Mouse (Mus musculus): ENCODE data around the gene Klhl32. TPM values are rescaled to one million over a fixed set of nuclear protein-coding genes. Genes with fewer than 3 reads are reported as not detected.

The Klhl32 gene
- polyA plus RNA-seq, 1 experiment: not detected

GRCm38 (mm10) chr4:24620440-24620839 is 230.5 kb downstream of the Klhl32 start:
- H3K27ac ChIP-seq (ENCODE audit: insufficient read depth, low read depth, low read length): no peak overlapping the region
- peaks cover 3% of the 10 kb centered on the region for H3K4me1 ChIP-seq (ENCODE audit: control insufficient read depth, insufficient read depth, low read length)
- TF ChIP-seq POLR2A (IDR thresholded peaks at IDR 0.05; ENCODE audit: borderline replicate concordance, low read depth, low read length) (no peak), CTCF (IDR thresholded peaks at IDR 0.05; ENCODE audit: low read depth, low read length) (no peak)
- no peak overlapping the region for H3K4me3 ChIP-seq (ENCODE audit: insufficient read depth, low read length)

GRCm38 (mm10) chr4:24620005-24620404 is 230.9 kb downstream of the Klhl32 start:
- Histone ChIP-seq H3K27ac (ENCODE audit: insufficient read depth, low read depth, low read length) (no peak overlapping the region), H3K4me3 (ENCODE audit: insufficient read depth, low read length) (no peak overlapping the region)
- TF ChIP-seq CTCF (IDR thresholded peaks at IDR 0.05; ENCODE audit: low read depth, low read length) (no peak), POLR2A (IDR thresholded peaks at IDR 0.05; ENCODE audit: borderline replicate concordance, low read depth, low read length) (no peak)

DNA sequence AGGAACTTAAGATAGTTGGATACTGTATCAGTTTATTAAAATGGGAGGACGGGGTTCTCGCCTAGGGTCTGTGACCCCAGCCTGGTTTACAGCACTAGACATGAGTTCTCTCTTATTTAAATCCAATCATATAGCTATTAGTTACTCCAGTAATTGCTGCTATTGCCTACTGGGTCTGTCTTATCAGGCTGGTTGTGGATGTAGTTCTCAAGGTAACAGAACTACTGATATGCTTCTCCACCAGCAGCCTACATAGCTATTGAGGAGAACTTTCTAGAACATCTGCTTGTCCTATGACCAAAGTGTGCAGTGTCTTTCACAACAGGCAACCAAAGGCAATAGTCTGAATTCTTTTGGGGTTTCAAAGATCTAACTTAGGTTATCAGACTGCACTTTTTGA is 241.4 kb downstream of the Klhl32 start:
- no peak overlapping the region for H3K4me3 ChIP-seq (ENCODE audit: insufficient read depth, low read length)
- H3K27ac ChIP-seq (ENCODE audit: insufficient read depth, low read depth, low read length): no peak overlapping the region
- TF ChIP-seq CTCF (IDR thresholded peaks at IDR 0.05; ENCODE audit: low read depth, low read length) (no peak), POLR2A (IDR thresholded peaks at IDR 0.05; ENCODE audit: borderline replicate concordance, low read depth, low read length) (no peak)
- H3K4me1 ChIP-seq (ENCODE audit: control insufficient read depth, insufficient read depth, low read length): no peaks in the 10 kb centered on the region

More at GRCm38 (mm10) chr4:24620005-24620404, 230.9 kb downstream of the Klhl32 start:
- H3K4me1 ChIP-seq (ENCODE audit: control insufficient read depth, insufficient read depth, low read length): peaks cover 3% of the 10 kb centered on the region

DNA sequence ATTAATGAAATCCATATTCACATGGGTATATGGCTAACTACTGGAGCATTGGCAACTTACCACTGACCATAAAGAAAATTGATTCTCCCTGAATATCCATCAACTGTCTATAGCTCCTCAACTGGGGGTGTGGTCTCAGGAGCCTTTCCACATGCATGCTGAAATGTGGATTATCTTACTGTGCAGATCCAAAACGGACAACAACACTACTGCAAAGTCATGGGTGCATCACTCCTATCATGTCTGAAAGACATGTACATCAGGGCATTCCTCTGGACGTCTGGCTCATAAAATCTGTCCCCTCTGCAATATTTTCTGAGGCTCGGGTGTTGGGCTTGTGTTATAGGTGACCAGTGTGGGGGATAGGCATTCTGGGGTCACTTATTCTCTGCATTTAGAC is 241.8 kb downstream of the Klhl32 start:
- TF ChIP-seq CTCF (IDR thresholded peaks at IDR 0.05; ENCODE audit: low read depth, low read length) (no peak), POLR2A (IDR thresholded peaks at IDR 0.05; ENCODE audit: borderline replicate concordance, low read depth, low read length) (no peak)
- Histone ChIP-seq H3K4me1 (ENCODE audit: control insufficient read depth, insufficient read depth, low read length) (no peaks in the 10 kb centered on the region), H3K4me3 (ENCODE audit: insufficient read depth, low read length) (no peak overlapping the region), H3K27ac (ENCODE audit: insufficient read depth, low read depth, low read length) (no peak overlapping the region)

DNA sequence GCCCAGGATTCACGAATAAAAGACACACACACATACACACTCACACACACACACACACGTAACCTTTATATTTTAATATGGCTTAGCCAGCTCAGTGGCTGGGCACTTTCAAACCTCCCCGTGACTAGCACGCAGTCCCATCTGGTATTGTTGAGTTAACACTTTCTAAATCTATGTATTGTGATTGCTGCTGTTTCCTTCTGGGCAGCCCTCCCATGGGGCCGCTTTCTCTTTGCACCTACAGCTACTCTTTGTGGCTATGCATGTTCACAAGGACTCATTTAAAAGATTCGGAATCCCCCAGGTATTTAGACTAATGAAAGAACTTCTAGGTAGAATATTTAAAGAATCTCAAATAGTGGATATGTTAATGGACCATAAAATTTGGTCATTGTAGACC is 249.2 kb downstream of the Klhl32 start:
- Histone ChIP-seq H3K4me3 (ENCODE audit: insufficient read depth, low read length) (no peak overlapping the region), H3K27ac (ENCODE audit: insufficient read depth, low read depth, low read length) (no peak overlapping the region), H3K4me1 (ENCODE audit: control insufficient read depth, insufficient read depth, low read length) (no peaks in the 10 kb centered on the region)
- TF ChIP-seq POLR2A (IDR thresholded peaks at IDR 0.05; ENCODE audit: borderline replicate concordance, low read depth, low read length) (no peak), CTCF (IDR thresholded peaks at IDR 0.05; ENCODE audit: low read depth, low read length) (no peak)

- Histone ChIP-seq H3K4me3 (ENCODE audit: insufficient read depth, low read length) (no peak overlapping the region), H3K27ac (ENCODE audit: insufficient read depth, low read depth, low read length) (no peak overlapping the region), H3K4me1 (ENCODE audit: control insufficient read depth, insufficient read depth, low read length) (no peaks in the 10 kb centered on the region)
- TF ChIP-seq POLR2A (IDR thresholded peaks at IDR 0.05; ENCODE audit: borderline replicate concordance, low read depth, low read length): no peak
Measured at GRCm38 (mm10) chr4:24598637-24599036, 252.3 kb downstream of the Klhl32 start.

DNA sequence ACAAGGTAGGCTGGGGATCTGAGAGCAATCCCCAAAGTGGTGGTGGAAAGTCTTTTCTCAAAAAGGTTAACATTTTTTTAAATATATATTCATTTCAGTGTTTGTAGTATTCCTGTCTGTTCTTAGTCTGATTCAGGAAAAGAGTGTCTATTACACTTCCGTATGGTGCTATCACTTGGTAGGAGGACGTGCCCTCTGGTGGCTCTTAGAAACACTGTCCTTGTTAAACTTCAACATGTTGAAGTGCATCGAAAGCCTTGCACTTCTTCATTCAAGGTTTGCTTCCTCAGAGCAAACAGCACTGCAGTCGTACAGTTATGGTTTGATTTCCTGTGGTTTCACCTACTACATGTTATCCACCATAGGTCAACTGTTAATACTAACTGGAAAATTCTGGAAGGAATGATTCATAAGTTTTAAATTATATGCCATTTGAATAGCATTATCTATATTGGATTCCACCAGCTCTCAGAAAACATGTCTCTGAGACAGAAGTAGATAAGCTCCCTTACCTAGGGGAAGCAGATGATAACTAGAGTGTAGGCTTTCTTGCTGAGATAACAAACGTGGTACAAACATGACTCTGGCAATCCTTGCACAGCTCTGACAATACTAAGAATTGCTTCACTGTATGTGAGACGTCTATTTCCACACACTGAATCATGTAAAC is 253.8 kb downstream of the Klhl32 start:
- Histone ChIP-seq H3K27ac (ENCODE audit: insufficient read depth, low read depth, low read length) (no peak overlapping the region), H3K4me3 (ENCODE audit: insufficient read depth, low read length) (no peak overlapping the region), H3K4me1 (ENCODE audit: control insufficient read depth, insufficient read depth, low read length) (no peaks in the 10 kb centered on the region)
- no peak for TF ChIP-seq POLR2A (IDR thresholded peaks at IDR 0.05; ENCODE audit: borderline replicate concordance, low read depth, low read length)

DNA sequence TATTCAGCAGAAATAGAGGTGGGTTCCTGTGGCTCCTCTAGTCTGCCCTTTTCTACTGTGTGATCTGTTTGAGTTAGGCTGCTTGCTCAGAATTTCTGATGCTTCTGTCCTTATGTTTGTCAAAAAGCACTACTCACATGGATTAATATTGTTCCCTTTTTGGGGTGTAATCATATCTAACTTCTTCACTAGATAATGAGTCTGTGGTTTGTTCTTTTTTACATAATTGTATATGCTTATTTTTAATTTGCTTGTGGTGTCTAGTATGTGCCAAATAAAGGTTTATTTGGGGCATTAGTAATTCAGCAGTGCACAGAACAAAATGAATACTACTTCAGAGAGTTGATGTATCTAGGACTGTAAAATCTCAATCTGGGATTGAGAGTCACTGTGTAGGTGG is 256.1 kb downstream of the Klhl32 start:
- TF ChIP-seq POLR2A (IDR thresholded peaks at IDR 0.05; ENCODE audit: borderline replicate concordance, low read depth, low read length) (no peak), CTCF (IDR thresholded peaks at IDR 0.05; ENCODE audit: low read depth, low read length) (no peak)
- Histone ChIP-seq H3K4me3 (ENCODE audit: insufficient read depth, low read length) (no peak overlapping the region), H3K4me1 (ENCODE audit: control insufficient read depth, insufficient read depth, low read length) (no peaks in the 10 kb centered on the region), H3K27ac (ENCODE audit: insufficient read depth, low read depth, low read length) (no peak overlapping the region)

- no peak for TF ChIP-seq POLR2A (IDR thresholded peaks at IDR 0.05; ENCODE audit: borderline replicate concordance, low read depth, low read length)
- TF ChIP-seq CTCF (IDR thresholded peaks at IDR 0.05; ENCODE audit: low read depth, low read length): no peak
- no peak overlapping the region for H3K27ac ChIP-seq (ENCODE audit: insufficient read depth, low read depth, low read length)
- peaks cover 7% of the 10 kb centered on the region for H3K4me1 ChIP-seq (ENCODE audit: control insufficient read depth, insufficient read depth, low read length)
- no peak overlapping the region for H3K4me3 ChIP-seq (ENCODE audit: insufficient read depth, low read length)
Measured at GRCm38 (mm10) chr4:24583997-24584396, 266.9 kb downstream of the Klhl32 start.

DNA sequence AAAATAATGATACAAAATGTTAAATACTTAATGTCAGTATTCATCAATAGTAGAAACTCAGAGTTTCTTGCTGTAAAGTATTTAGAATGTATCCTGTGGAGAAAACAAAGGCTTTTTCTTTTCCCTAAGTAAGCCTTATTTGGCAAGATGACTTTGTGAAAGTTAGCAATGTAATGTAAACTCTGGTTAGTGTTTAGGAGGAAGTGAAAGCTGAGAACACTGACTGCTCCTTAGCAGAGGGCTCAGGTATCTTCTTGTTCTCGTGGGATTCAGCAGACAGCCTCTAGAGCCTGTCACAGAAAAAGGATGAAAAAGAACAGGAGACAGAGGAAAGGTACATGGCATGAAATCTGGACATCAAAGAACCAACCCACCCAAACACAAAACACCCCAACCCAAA is 268.6 kb downstream of the Klhl32 start:
- Histone ChIP-seq H3K27ac (ENCODE audit: insufficient read depth, low read depth, low read length) (no peak overlapping the region), H3K4me1 (ENCODE audit: control insufficient read depth, insufficient read depth, low read length) (peaks cover 7% of the 10 kb centered on the region), H3K4me3 (ENCODE audit: insufficient read depth, low read length) (no peak overlapping the region)
- no peak for TF ChIP-seq CTCF (IDR thresholded peaks at IDR 0.05; ENCODE audit: low read depth, low read length)
- TF ChIP-seq POLR2A (IDR thresholded peaks at IDR 0.05; ENCODE audit: borderline replicate concordance, low read depth, low read length): no peak

GRCm38 (mm10) chr4:24577594-24577993 is 273.3 kb downstream of the Klhl32 start:
- no peak overlapping the region for H3K4me3 ChIP-seq (ENCODE audit: insufficient read depth, low read length)
- H3K4me1 ChIP-seq (ENCODE audit: control insufficient read depth, insufficient read depth, low read length): 0 out of 2 replicates have a peak, but pooled peaks cover 2% of the 10 kb centered on the region
- H3K27ac ChIP-seq (ENCODE audit: insufficient read depth, low read depth, low read length): no peak overlapping the region
- TF ChIP-seq POLR2A (IDR thresholded peaks at IDR 0.05; ENCODE audit: borderline replicate concordance, low read depth, low read length) (no peak), CTCF (IDR thresholded peaks at IDR 0.05; ENCODE audit: low read depth, low read length) (no peak)
